Mouse (Mus musculus): ENCODE measurements at regions not wholly inside any gene's neighbourhood (a gene's known extent, or its start where the extent isn't known, plus 50 kb on each side); places are given as distances from the start of the nearest gene placed in this dataset.

GRCm38 (mm10) chr15:41154551-41155151 lies 1020.5 kb downstream of the 9330182O14Rik start:
- no peak for DNase-seq (ENCODE audit: low spot score in 2 of 2)

- no peak for DNase-seq (ENCODE audit: low spot score in 2 of 2)
Observed at GRCm38 (mm10) chr15:41155169-41155638, 1021.0 kb downstream of the 9330182O14Rik start.

DNA sequence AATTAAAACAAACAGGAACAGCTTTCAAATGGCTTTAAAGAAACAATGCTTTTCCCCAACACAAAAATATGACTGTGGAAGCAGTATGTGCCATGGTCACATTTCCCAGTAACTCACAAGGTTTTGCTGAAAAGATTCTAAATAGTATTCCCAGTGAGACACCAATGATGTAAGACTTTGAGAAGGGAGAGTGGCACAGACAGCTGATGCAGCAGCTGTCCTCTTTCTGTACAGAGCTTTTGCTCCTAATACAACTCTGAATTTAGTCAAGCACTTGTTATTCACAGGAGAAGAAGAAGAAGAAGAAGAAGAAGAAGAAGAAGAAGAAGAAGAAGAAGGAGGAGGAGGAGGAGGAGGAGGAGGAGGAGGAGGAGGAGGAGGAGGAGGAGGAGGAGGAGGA lies 1023.6 kb downstream of the 9330182O14Rik start:
- DNase-seq (ENCODE audit: low spot score in 2 of 2): no peak

- no peak for DNase-seq (ENCODE audit: low spot score in 2 of 2)
Observed at GRCm38 (mm10) chr15:41162268-41162667, 1028.1 kb downstream of the 9330182O14Rik start.

DNA sequence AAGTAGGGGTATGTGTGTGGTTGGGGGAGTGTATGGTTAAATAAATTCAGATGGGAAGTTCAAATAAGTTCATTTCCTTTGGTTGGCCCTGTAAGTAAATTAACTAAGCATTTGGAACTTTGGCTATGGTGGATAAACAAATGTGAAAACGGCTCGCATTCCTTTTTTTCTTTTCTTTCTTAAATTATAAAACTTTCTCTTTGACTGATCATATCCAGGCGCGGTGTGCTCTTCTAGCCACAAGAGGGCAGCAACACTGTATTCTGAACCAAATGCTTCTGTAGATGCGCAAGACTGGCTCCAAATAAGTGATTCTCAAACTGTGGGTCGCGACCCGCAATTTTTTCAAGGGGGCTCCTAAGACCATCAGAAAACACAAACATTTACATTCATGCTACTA lies 1028.6 kb downstream of the 9330182O14Rik start:
- peak; percentile 18 to 25 for DNase-seq (ENCODE audit: low spot score in 2 of 2)

- no peak for DNase-seq (ENCODE audit: low spot score in 2 of 2)
Observed at GRCm38 (mm10) chr15:41163643-41164358, 1029.6 kb downstream of the 9330182O14Rik start.

DNA sequence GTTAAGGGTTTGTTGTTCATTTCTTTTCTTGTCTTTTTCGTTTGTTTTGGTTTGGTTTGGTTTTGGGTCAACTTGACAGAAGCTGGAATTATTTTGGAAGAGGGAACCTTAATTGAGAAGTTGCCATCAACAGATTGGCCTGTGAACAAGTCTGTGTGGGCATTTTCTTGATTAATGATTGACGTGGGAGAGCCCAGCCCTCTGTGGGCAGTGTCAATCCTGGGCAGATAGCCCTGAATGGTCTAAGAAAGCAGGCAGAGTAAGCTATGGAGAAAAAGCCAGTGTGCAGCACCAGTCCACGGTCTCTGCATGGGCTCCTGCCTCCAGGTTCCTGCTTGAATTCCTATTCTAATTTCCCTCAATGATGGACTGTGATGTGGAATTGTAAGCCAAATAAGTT lies 1031.4 kb downstream of the 9330182O14Rik start:
- no peak for DNase-seq (ENCODE audit: low spot score in 2 of 2)

- DNase-seq (ENCODE audit: low spot score in 2 of 2): no peak
Observed at GRCm38 (mm10) chr15:41190792-41191191, 1056.6 kb downstream of the 9330182O14Rik start.

DNA sequence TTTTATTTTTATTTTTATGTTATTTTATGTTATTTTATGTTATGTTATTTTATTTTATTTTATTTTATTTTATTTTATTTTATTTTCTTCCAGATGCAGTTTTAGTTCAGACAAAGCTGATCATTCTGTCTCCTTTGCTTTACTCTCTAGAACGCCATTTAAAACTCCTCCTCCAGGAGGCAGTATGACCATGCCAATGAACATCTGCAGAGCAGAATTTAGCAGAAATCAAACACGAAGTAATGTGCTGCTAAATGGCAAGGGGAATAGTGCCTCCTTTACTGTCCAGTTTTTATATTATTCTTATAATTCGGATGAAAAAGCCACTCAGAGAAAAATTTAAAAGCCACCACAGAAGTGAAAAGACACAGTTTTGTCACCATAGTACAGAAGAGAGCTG lies 1059.1 kb downstream of the 9330182O14Rik start:
- peak; percentile 37 to 60 for DNase-seq (ENCODE audit: low spot score in 2 of 2)

DNA sequence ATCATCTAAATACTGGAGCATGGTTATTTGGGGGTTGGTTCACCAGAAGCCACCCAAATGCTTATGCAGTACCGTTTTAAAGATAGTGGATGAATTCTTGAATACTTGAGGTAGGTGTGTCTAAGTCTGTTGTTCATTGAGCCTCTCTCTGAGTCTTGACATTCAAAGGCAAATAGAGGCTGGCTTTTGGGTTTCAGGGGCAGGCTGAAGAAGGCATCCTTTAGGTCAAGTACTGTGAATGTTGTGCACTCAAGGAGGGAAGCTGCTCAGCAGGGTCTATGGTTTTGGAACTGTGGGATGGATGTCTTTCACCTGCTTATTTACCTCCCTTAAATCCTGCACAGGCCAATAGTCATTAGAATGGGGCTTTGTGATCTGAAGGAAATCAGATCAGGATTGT lies 1089.6 kb downstream of the 9330182O14Rik start:
- no peak for DNase-seq (ENCODE audit: low spot score in 2 of 2)

DNA sequence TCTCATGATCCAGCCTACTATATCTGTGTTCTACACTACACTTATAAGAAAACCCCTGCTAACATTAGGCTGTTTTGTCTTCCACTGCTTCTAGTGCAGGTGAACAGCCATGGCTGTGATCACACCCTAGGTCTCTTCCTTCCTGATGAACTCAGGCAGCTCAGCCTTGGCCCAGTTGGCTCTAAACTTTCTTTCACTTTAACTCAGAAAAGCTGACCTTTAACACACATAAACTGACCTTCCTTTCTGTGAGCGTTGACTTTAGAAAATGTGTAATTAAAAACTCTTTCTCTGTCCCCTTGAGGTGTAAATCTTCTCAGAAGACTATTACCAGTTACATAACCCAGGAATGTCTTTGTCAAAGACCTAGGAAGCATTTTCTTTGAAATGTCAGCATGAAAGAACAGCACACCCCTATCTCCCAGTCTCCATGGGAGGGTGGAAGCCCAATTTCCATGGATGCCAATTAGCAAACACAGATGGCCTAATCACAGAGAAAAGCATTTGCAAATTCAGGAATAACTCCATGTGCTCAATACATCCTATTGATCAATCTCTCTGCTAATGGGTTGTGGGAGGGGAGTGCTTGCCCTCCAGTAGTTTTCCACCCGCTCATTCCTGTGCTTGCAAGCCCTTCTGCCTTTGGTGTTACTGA lies 1098.4 kb downstream of the 9330182O14Rik start:
- no peak for DNase-seq (ENCODE audit: low spot score in 2 of 2)

Data from adrenal gland, adult 18-20 months (tissue).